Mouse (Mus musculus) CH12.LX (cell line): Measurements from ENCODE around the gene Trio.

Experiments
- CTCF ChIP-seq, 2 experiments: IDR thresholded peaks in 1 of 2; conservative IDR thresholded peaks in 1 of 2; 2 replicates each; pipeline ENCODE4 v1.5.1; 2011 to 2012; ENCODE audit warnings: low read depth in 2 of 2, low read length in 2 of 2, improper control_type of control experiment in 1 of 2, inconsistent platforms in 1 of 2, mild to moderate bottlenecking in 1 of 2, moderate library complexity in 1 of 2
- MEF2A ChIP-seq: IDR thresholded peaks from 2 replicates; pipeline ENCODE4 v1.6.1; 2014; ENCODE audit warnings: low read depth, mild to moderate bottlenecking, inconsistent platforms, low read length, improper control_type of control experiment, borderline replicate concordance
- MYC ChIP-seq: IDR thresholded peaks from 2 replicates; pipeline ENCODE4 v1.6.1; 2011; ENCODE audit warnings: low read depth, mild to moderate bottlenecking, improper control_type of control experiment, low read length
- POLR2A ChIP-seq: IDR thresholded peaks from 2 replicates; pipeline ENCODE4 v1.6.1; 2011; ENCODE audit warnings: low read depth, mild to moderate bottlenecking, improper control_type of control experiment, low read length

GRCm38 (mm10) chr15:28062016-28062415 lies 36.4 kb upstream of the Trio start:
- TF ChIP-seq POLR2A: no peak
- TF ChIP-seq CTCF (conservative IDR thresholded peaks at IDR 0.05 in 1 of 2, IDR thresholded peaks at IDR 0.05 in 1 of 2; ENCODE audit: low read depth in 2 of 2, low read length in 2 of 2): no peak
- TF ChIP-seq MEF2A: no peak
- no peak for TF ChIP-seq MYC
